Mouse (Mus musculus): ENCODE results near the gene Vmn2r7. TPM values are rescaled to one million over a fixed set of nuclear protein-coding genes. Genes with fewer than 3 reads are reported as not detected.
A peak's percentile ranks its signal among the peaks of the same experiment; 100 is the strongest.
"Not testable (repeated sequence)": the region's sequence is repeated elsewhere in the genome, so short reads cannot be mapped to it uniquely, and the experiment has no call there.

The Vmn2r7 gene
- total RNA-seq (2022), result not detected

DNA sequence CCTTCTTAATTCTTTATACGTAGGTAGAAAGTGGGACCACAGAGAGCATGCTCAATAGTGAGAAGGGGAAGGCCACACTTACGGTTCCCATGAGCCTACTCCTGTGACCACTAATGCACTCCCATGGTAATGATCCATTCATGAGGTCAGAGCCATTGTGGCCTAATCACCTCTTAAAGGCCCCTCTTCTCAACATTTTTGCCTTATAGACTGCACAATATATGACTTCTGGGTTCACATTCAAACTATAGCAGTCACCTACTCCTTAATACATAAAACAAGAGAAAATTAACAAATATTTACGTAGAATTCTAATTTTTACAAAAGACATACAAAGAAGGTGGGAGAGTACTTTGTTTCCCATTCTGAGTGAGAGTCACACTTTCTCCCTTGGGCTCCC lies at the start of gene Vmn2r7:
Vmn2r7 (minus strand) TSS at position 101 of the 400 bp plus-strand sequence.
- not testable (repeated sequence) for DNase-seq

GRCm38 (mm10) chr3:64889725-64890124 lies 45.2 kb upstream of the Vmn2r7 start:
- DNase-seq, result no peak

- no peak for DNase-seq
Measured at GRCm38 (mm10) chr3:64878199-64878977, 33.8 kb upstream of the Vmn2r7 start.

- no peak for DNase-seq
Measured at GRCm38 (mm10) chr3:64876669-64877068, 32.1 kb upstream of the Vmn2r7 start.

- no peak for DNase-seq
Measured at GRCm38 (mm10) chr3:64842881-64843280, 1.7 kb downstream of the Vmn2r7 start.

GRCm38 (mm10) chr3:64842299-64842698 lies 2.3 kb downstream of the Vmn2r7 start:
- peak; percentile 4 for DNase-seq

DNA sequence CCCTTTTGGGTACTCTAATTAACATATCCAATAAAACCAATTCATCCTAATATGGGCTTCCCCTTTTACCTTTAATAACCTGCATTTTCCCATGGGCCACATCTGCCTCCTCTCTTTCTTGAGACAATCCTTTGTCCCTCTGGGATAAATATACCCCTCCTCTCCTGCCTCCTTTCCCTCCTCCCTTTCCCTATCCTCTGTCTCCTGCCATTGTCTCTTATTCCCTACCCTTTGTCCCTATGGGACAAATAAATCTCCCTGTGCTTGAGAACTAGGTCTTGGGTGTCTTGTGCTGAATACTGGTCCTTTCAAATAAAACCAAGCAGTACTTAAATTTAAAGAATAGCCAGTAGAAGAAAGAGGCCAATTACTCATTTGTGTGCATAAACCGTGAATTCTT lies 13.4 kb downstream of the Vmn2r7 start:
- DNase-seq, result no peak

DNA sequence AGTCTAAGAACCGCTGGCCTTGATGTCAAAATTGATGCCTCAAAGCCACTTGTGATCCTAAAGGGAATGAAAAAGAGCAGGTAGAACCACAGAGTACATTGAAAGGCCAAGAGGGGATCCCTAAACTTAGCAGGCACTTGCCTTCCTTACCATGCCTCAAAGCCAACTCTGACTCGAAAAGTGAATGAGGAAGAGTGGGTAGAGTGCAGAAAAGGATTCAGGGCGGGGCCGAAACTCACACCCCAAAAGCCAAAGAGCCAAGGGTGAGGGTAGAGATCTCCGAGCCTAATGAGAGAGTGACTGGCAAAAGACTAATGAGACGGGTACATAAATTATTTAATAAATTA lies 53.3 kb downstream of the Vmn2r7 start:
- no peak for DNase-seq

DNA sequence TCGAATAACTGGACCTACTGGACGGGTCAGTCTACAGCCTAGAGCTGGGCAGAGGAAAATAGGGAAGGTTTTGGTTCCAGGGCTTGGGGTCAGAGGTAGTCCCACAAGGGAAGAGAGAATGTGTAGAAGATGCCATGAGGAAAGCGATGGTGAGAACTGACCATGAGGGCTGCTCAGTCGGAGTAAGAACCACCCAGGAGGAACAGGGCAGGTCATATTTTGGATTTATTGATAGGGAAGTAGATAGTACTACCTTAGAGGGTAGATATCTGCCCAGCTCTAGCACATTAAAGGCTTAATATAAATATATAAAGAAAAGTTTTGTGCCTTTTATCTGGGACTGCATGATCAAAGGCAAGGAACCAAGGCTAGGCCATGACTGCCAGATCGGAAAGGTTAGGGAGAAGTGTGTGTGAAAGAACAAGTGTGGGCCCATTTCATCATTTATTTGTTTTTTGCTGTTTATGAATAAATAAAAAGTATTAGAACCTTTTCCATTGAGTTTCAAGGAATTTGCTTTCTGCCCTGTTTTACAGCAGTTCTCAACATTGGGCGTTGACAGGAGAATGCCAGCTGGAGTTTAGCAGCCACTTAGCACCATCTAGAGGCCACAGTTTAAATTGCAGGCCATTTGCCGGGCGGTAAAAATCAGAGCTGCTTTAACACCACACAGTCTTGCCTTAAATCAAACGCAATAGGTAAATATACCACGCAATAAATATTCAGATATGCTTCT lies 53.9 kb downstream of the Vmn2r7 start:
- DNase-seq, result no peak

DNA sequence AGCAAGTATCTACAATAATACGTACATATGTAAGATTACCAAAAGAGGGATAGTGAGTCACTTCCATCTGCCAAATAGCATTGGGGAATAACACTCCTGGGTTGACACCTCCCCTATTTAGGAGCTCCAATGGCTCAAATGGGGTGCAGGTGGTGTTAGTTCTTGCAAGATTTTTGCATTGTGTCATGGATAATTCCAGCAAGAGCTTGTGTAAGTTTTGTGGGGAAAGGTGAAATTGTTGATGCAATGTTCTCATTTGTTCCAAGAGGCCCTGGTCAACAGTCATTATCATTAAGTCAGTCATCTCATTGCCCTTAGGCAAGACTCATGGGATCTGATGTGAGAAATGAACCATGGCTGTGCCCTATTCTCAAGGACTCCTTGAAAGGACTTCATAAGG lies 61.7 kb downstream of the Vmn2r7 start:
- no peak for DNase-seq

- no peak for DNase-seq
Measured at GRCm38 (mm10) chr3:64772132-64772531, 72.4 kb downstream of the Vmn2r7 start.

- no peak for DNase-seq
Measured at GRCm38 (mm10) chr3:64756145-64756544, 88.4 kb downstream of the Vmn2r7 start.

- DNase-seq, result not testable (repeated sequence)
Measured at GRCm38 (mm10) chr3:64727187-64727970, 117.2 kb downstream of the Vmn2r7 start.

DNA sequence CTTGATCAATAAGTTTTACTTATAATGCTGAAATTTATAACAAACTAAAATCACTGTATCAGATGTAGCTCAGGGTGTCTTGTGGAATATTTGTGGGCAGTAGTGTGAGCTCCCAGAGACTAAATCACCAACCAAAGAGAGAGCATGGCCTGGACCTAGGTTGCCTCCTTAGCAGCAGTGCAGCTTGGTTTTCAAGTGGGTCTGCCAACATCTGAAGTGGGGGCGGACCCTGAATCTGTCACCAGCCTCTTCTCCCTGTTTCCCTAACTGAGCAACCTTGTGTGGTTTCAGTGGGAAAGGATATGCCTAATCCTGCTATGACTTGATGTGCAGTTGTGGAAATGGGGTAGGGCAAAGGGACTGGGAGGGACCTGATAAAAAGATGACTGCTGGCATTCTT lies 118.8 kb downstream of the Vmn2r7 start:
- not testable (repeated sequence) for DNase-seq

- not testable (repeated sequence) for DNase-seq
Measured at GRCm38 (mm10) chr3:64676069-64676468, 168.5 kb downstream of the Vmn2r7 start.

All from adrenal gland, adult 8-10 months (tissue).